Mouse (Mus musculus) E14TG2a.4 (cell line): ENCODE measurements around the gene Il10.

Experiments used
- CTCF ChIP-seq: conservative IDR thresholded peaks from 2 replicates; pipeline ENCODE4 v1.5.1; 2014; ENCODE audit warnings: low read length
- POU5F1 ChIP-seq: IDR thresholded peaks from 2 replicates; pipeline ENCODE4 v1.6.1; 2014; ENCODE audit warnings: low read length, borderline replicate concordance

GRCm38 (mm10) chr1:131074524-131074938, 54.9 kb downstream of the Il10 start:
- TF ChIP-seq CTCF (no peak), POU5F1 (no peak)
